Mouse (Mus musculus) liver, postnatal 0 days (tissue): ENCODE measurements around the gene Otos. TPM values are rescaled to one million over a fixed set of nuclear protein-coding genes. Genes with fewer than 3 reads are reported as not detected.

ENCODE experiments used
- ATAC-seq: fragments of 200-750 bp; cut with Nextera tagmentation; 2 replicates; pipeline ENCODE4 v1.8.0; 2017; ENCODE audit warnings: mild to moderate bottlenecking, moderate library complexity
- DNase-seq: peaks from one replicate; pipeline ENCODE4 v3.0.0-alpha.2; 2016
- H3K27ac ChIP-seq: fragments of 300-500 bp; sonication (generic); 2 replicates; pipeline ENCODE4 v1.5.1; 2014; ENCODE audit warnings: antibody characterized with exemption, moderate library complexity, mild to moderate bottlenecking, low read depth
- H3K27me3 ChIP-seq: fragments of 300-500 bp; sonication (generic); 2 replicates; pipeline ENCODE4 v1.6.1; 2014; ENCODE audit warnings: low read length, control low read depth, mixed read lengths; ENCODE audit not compliant: insufficient read depth
- H3K36me3 ChIP-seq: fragments of 300-500 bp; sonication (generic); replicated peaks from 2 replicates; pipeline ENCODE4 v1.6.1; 2014; ENCODE audit warnings: mild to moderate bottlenecking, control low read depth, low read length, moderate library complexity, mixed read lengths; ENCODE audit not compliant: insufficient read depth
- H3K4me1 ChIP-seq: fragments of 300-500 bp; sonication (generic); 2 replicates; pipeline ENCODE4 v1.6.1; 2014; ENCODE audit warnings: antibody characterized with exemption, mild to moderate bottlenecking, control low read depth; ENCODE audit not compliant: insufficient read depth
- H3K4me2 ChIP-seq: fragments of 300-500 bp; sonication (generic); 2 replicates; pipeline ENCODE4 v1.6.1; 2014; ENCODE audit warnings: low read depth, mild to moderate bottlenecking, low read length, moderate library complexity, mixed read lengths
- H3K4me3 ChIP-seq: fragments of 300-500 bp; sonication (generic); 2 replicates; pipeline ENCODE4 v1.5.1; 2014; ENCODE audit warnings: low read depth, low read length
- H3K9ac ChIP-seq: fragments of 300-500 bp; sonication (generic); replicated peaks from 2 replicates; pipeline ENCODE4 v1.6.1; 2014; ENCODE audit warnings: mild to moderate bottlenecking, moderate library complexity
- H3K9me3 ChIP-seq: fragments of 300-500 bp; sonication (generic); 2 replicates; pipeline ENCODE4 v1.6.1; 2016; ENCODE audit warnings: mild to moderate bottlenecking, control low read depth, low read length, mixed read lengths
- CTCF ChIP-seq: sonication (generic); IDR thresholded peaks from 2 replicates; pipeline ENCODE4 v1.5.1; 2016; ENCODE audit warnings: antibody characterized with exemption, low read depth
- EP300 ChIP-seq: IDR thresholded peaks from 2 replicates; pipeline ENCODE4 v1.6.1; 2016; ENCODE audit warnings: antibody characterized with exemption, low read depth, mild to moderate bottlenecking
- WGBS: fragments of 180-500 bp; shearing (Covaris S2); extraction: QIAGEN DNeasy Blood & Tissue Kit; methylation state at CpG from one replicate; pipeline ENCODE4 v1.1.7; 2014; ENCODE audit not compliant: insufficient replicate concordance; 5-methylcytosine and 5-hydroxymethylcytosine counted together
- polyA plus RNA-seq: library from polyadenylated mRNA; unstranded; fragments of >200 nt; fragmentation: Nextera tagmentation; extraction: Ambion mirVana; gene quantifications from 2 replicates; pipeline ENCODE4 v1.2.1, GENCODE M21; 2015

Otos gene
- polyA plus RNA-seq, 1 experiment from 2014 or later = 0.16 TPM

DNA sequence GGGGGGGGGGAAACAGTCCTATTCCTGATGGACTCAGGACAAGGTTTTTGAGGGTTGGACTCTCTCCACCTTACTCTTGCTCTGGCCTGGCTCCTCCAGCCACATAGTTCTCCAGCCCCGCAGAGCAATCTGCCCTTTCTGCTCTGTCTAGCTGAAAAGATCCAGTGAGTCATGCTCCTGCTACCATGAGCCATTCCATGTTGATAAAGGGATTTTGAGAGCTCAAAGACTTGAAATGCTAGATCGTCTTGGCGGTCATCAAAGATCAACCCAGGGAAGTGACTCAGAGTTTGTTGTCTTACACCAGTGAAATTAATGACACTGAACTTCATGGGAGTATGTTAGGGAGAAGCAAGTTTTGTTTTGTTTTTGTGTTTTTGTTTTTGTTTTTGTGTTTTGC lies 20.8 kb upstream of the Otos start:
- H3K4me1 ChIP-seq = no peaks in the 10 kb centered on the region
- H3K27me3 ChIP-seq = 0 out of 2 replicates have a peak, but pooled peaks cover 3% of the 10 kb centered on the region
- H3K9me3 ChIP-seq = no peaks in the 10 kb centered on the region
- WGBS = 83% methylated on average over 3 of the region's 3 CpGs
- no peak for DNase-seq
- ATAC-seq = no peak
- H3K4me2 ChIP-seq = no peak overlapping the region
- TF ChIP-seq EP300 = no peak
- no peak for TF ChIP-seq CTCF
- no peak overlapping the region for H3K27ac ChIP-seq
- H3K36me3 ChIP-seq = no peaks in the 10 kb centered on the region
- H3K9ac ChIP-seq = no peak overlapping the region
- H3K4me3 ChIP-seq = no peak overlapping the region

DNA sequence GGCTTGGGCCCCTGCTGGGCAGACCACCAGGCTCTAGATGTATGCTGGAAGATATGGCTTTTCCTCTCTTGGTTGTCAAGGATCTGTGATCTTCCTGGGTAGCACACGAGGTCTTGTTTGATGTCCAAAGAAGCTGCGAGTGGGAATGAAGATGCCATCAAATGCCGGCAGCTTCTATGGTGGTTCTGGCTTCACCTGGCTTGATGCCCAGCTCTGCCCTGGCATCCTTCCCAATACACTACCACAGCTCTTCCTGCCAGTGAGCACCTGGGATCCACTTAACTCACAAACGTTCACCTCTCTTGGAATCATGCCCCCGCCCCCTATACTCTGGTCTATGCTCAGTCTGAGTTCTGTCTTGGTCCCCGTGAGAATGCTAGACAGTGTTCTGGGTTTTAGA lies 18.5 kb upstream of the Otos start:
- 71% methylated on average over 6 of the region's 6 CpGs for WGBS
- H3K4me2 ChIP-seq = no peak overlapping the region
- H3K9me3 ChIP-seq = no peaks in the 10 kb centered on the region
- DNase-seq = no peak
- H3K9ac ChIP-seq = no peak overlapping the region
- TF ChIP-seq CTCF (no peak), EP300 (no peak)
- H3K27me3 ChIP-seq = no peaks in the 10 kb centered on the region
- no peaks in the 10 kb centered on the region for H3K4me1 ChIP-seq
- H3K36me3 ChIP-seq = no peaks in the 10 kb centered on the region
- H3K27ac ChIP-seq = no peak overlapping the region
- no peak overlapping the region for H3K4me3 ChIP-seq
- ATAC-seq = no peak

DNA sequence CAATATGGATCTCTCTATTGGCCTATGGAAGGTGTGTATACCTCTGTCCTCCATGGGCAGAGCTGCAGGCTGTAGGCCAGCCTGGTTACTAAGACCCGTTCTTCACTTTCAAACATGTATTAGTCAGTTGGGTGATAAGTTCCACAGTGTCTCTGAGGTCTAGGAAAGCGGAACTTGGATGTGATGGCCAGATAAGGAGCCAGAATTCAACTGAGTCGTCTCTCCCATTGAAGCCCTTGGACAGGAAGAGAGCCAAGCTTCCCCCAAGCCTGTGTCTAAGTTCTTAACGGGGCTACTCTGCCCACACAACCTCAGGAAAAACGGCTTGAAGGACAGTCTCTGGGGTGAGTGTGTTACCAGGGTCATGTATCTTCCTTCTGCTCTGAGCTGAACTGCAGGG lies 10.8 kb upstream of the Otos start:
- 16% methylated on average over 5 of the region's 5 CpGs for WGBS
- no peaks in the 10 kb centered on the region for H3K36me3 ChIP-seq
- H3K27ac ChIP-seq = no peak overlapping the region
- no peak for DNase-seq
- no peaks in the 10 kb centered on the region for H3K4me1 ChIP-seq
- no peak for ATAC-seq
- H3K9ac ChIP-seq = no peak overlapping the region
- no peak overlapping the region for H3K4me2 ChIP-seq
- H3K9me3 ChIP-seq = no peaks in the 10 kb centered on the region
- TF ChIP-seq EP300 = no peak
- no peak for TF ChIP-seq CTCF
- no peak overlapping the region for H3K4me3 ChIP-seq
- H3K27me3 ChIP-seq = no peaks in the 10 kb centered on the region

- TF ChIP-seq CTCF (no peak), EP300 (no peak)
- WGBS = 73% methylated on average over 11 of the region's 11 CpGs
- ATAC-seq (no peak), DNase-seq (no peak)
- Histone ChIP-seq H3K27ac (no peak overlapping the region), H3K4me2 (no peak overlapping the region), H3K9me3 (no peaks in the 10 kb centered on the region), H3K4me3 (no peak overlapping the region), H3K9ac (no peak overlapping the region), H3K4me1 (no peaks in the 10 kb centered on the region), H3K27me3 (no peaks in the 10 kb centered on the region), H3K36me3 (no peaks in the 10 kb centered on the region)
Measured at GRCm38 (mm10) chr1:92657025-92657820, 8.6 kb upstream of the Otos start.

DNA sequence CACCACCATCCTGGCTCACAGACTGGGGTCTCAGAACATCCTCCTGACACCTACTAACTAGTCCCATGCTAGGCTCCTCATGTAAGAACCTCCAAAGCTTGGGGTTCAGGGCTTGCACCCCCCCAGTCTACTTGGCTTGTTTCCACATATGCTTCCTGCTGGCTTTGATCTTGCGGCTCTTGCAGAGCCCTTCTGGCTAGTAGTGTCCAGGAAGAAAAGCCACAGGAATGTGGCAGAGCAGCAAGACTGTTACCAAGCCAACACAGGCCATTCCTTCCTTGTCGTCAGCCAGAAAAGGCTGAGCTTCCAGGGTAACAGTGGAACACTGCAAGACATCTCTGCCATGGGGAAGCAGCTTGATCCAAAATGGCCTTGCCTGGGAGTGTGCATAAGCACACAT lies 6.0 kb upstream of the Otos start:
- WGBS = 59% methylated on average over 2 of the region's 2 CpGs
- H3K4me3 ChIP-seq = no peak overlapping the region
- H3K4me1 ChIP-seq = no peaks in the 10 kb centered on the region
- H3K9me3 ChIP-seq = no peaks in the 10 kb centered on the region
- ATAC-seq (no peak), DNase-seq (no peak)
- H3K27me3 ChIP-seq = no peaks in the 10 kb centered on the region
- H3K9ac ChIP-seq = no peak overlapping the region
- H3K4me2 ChIP-seq = no peak overlapping the region
- no peaks in the 10 kb centered on the region for H3K36me3 ChIP-seq
- no peak overlapping the region for H3K27ac ChIP-seq
- TF ChIP-seq CTCF (no peak), EP300 (no peak)

DNA sequence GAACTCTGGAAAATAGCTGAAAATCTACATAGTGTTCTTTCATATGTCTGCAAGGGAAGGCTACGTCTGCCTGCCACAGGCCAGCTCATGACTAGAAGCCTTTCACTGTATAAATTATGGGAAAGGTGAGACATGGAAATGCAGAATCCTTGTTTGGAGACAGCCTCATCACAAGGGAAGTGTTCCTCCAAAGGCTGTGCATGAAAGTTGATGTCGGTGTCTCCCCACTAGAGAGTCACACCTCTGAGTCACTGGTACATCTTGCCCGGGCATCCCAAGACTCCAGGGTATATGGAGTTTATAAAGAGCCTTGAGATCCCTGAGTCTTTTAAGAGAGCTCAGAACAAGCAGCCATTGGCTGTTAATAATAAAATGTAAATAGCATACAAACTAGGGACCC lies 4.5 kb upstream of the Otos start:
- DNase-seq = no peak
- no peak overlapping the region for H3K9ac ChIP-seq
- no peaks in the 10 kb centered on the region for H3K9me3 ChIP-seq
- peaks cover 3% of the 10 kb centered on the region; the same call in 1 of the 2 replicates for H3K4me1 ChIP-seq
- ATAC-seq = no peak
- no peak overlapping the region for H3K27ac ChIP-seq
- no peak overlapping the region for H3K4me3 ChIP-seq
- no peaks in the 10 kb centered on the region for H3K27me3 ChIP-seq
- H3K36me3 ChIP-seq = no peaks in the 10 kb centered on the region
- TF ChIP-seq EP300 = no peak
- TF ChIP-seq CTCF = no peak
- H3K4me2 ChIP-seq = no peak overlapping the region
- 78% methylated on average over 3 of the region's 3 CpGs for WGBS
